Mouse (Mus musculus) forebrain, embryonic 15.5 days (tissue): ENCODE measurements around the gene Ndufb6. TPM values are rescaled to one million over a fixed set of nuclear protein-coding genes. Genes with fewer than 3 reads are reported as not detected.

Source experiments
- ATAC-seq: fragments of 200-750 bp; cut with Nextera tagmentation; replicated peaks from 2 replicates; pipeline ENCODE4 v1.8.0; 2017; ENCODE audit warnings: mild to moderate bottlenecking, moderate TSS enrichment, moderate library complexity
- H3K27ac ChIP-seq: fragments of 300-500 bp; sonication (generic); replicated peaks from 2 replicates; pipeline ENCODE4 v1.5.1; 2015; ENCODE audit warnings: mild to moderate bottlenecking, inconsistent platforms
- H3K27me3 ChIP-seq: fragments of 300-500 bp; sonication (generic); 2 replicates; pipeline ENCODE4 v1.6.1; 2015; ENCODE audit warnings: inconsistent platforms
- H3K36me3 ChIP-seq: fragments of 300-500 bp; sonication (generic); 2 replicates; pipeline ENCODE4 v1.6.1; 2015; ENCODE audit warnings: mild to moderate bottlenecking, inconsistent platforms
- H3K4me1 ChIP-seq: fragments of 300-500 bp; sonication (generic); 2 replicates; pipeline ENCODE4 v1.6.1; 2015; ENCODE audit warnings: inconsistent platforms
- H3K4me2 ChIP-seq: fragments of 300-500 bp; sonication (generic); replicated peaks from 2 replicates; pipeline ENCODE4 v1.6.1; 2015; ENCODE audit warnings: mild to moderate bottlenecking, inconsistent platforms
- H3K4me3 ChIP-seq: fragments of 300-500 bp; sonication (generic); 2 replicates; pipeline ENCODE4 v1.5.1; 2015; ENCODE audit warnings: mild to moderate bottlenecking, inconsistent platforms
- H3K9ac ChIP-seq: fragments of 300-500 bp; sonication (generic); replicated peaks from 2 replicates; pipeline ENCODE4 v1.6.1; 2015; ENCODE audit warnings: mild to moderate bottlenecking, inconsistent platforms
- H3K9me3 ChIP-seq: fragments of 300-500 bp; sonication (generic); 2 replicates; pipeline ENCODE4 v1.6.1; 2016; ENCODE audit warnings: inconsistent platforms
- WGBS: fragments of 180-500 bp; shearing (Covaris S2); methylation state at CpG from one replicate; pipeline ENCODE4 v1.1.7; 2015; ENCODE audit warnings: mixed read lengths; 5-methylcytosine and 5-hydroxymethylcytosine counted together
- polyA plus RNA-seq: library from polyadenylated mRNA; unstranded; fragments of >200 nt; fragmentation: Nextera tagmentation; extraction: Ambion mirVana; gene quantifications from 2 replicates; pipeline ENCODE4 v1.2.1, GENCODE M21; 2015

The Ndufb6 gene
- polyA plus RNA-seq, 1 experiment from 2014 or later = 286 TPM

DNA sequence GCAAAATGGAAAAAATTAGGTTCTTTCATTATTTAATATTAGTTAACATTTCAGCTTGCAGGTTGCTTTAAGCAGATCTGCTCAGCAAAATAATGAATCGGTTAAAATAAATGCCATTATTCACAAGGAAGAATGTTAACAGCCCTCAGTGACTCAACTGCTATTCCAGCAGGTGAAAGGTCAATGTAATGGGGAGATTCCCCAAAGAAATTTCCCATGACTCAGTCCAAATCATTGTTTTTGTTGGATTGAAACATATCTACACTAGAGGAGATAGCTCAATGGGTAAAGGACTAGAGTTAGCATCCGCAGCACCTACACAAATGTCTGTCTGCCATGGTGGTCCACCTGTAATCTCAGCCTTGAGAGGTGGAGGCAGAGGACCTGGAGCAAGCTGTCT, 9.8 kb upstream of the Ndufb6 start:
- Histone ChIP-seq H3K4me2 (no peak overlapping the region), H3K4me3 (no peak overlapping the region), H3K4me1 (no peaks in the 10 kb centered on the region), H3K9ac (no peak overlapping the region), H3K27ac (no peak overlapping the region), H3K9me3 (no peaks in the 10 kb centered on the region), H3K36me3 (no peaks in the 10 kb centered on the region), H3K27me3 (no peaks in the 10 kb centered on the region)
- no peak for ATAC-seq
- 86% methylated on average over 2 of the region's 2 CpGs for WGBS

GRCm38 (mm10) chr4:40287415-40287814, 8.2 kb upstream of the Ndufb6 start:
- 76% methylated on average over 6 of the region's 6 CpGs for WGBS

GRCm38 (mm10) chr4:40285582-40285981, 6.4 kb upstream of the Ndufb6 start:
- Histone ChIP-seq H3K4me3 (no peak overlapping the region), H3K9me3 (no peaks in the 10 kb centered on the region), H3K9ac (no peak overlapping the region), H3K4me2 (no peak overlapping the region), H3K27me3 (no peaks in the 10 kb centered on the region), H3K4me1 (no peaks in the 10 kb centered on the region), H3K36me3 (no peaks in the 10 kb centered on the region), H3K27ac (no peak overlapping the region)
- no peak for ATAC-seq
- WGBS = 23% methylated on average over 4 of the region's 4 CpGs

More at GRCm38 (mm10) chr4:40287415-40287814, 8.2 kb upstream of the Ndufb6 start:
- Histone ChIP-seq H3K36me3 (no peaks in the 10 kb centered on the region), H3K4me2 (no peak overlapping the region), H3K9ac (no peak overlapping the region), H3K4me1 (no peaks in the 10 kb centered on the region), H3K9me3 (no peaks in the 10 kb centered on the region), H3K27ac (no peak overlapping the region), H3K27me3 (no peaks in the 10 kb centered on the region), H3K4me3 (no peak overlapping the region)
- no peak for ATAC-seq

GRCm38 (mm10) chr4:40278880-40279275, 343 bp downstream of the Ndufb6 start:
- Histone ChIP-seq H3K4me1 (peaks cover 16% of the 10 kb centered on the region), H3K9me3 (no peaks in the 10 kb centered on the region), H3K27ac (0 out of 2 replicates have a peak overlapping the region, but pooled peaks have one; percentile 12), H3K4me3 (peak overlapping the region; percentile 81), H3K36me3 (peaks cover 18% of the 10 kb centered on the region), H3K27me3 (no peaks in the 10 kb centered on the region), H3K9ac (peak overlapping the region; percentile 82), H3K4me2 (peak overlapping the region; percentile 88)
- peak; percentile 77 for ATAC-seq
- WGBS = under 1% methylated on average over 21 of the region's 21 CpGs

DNA sequence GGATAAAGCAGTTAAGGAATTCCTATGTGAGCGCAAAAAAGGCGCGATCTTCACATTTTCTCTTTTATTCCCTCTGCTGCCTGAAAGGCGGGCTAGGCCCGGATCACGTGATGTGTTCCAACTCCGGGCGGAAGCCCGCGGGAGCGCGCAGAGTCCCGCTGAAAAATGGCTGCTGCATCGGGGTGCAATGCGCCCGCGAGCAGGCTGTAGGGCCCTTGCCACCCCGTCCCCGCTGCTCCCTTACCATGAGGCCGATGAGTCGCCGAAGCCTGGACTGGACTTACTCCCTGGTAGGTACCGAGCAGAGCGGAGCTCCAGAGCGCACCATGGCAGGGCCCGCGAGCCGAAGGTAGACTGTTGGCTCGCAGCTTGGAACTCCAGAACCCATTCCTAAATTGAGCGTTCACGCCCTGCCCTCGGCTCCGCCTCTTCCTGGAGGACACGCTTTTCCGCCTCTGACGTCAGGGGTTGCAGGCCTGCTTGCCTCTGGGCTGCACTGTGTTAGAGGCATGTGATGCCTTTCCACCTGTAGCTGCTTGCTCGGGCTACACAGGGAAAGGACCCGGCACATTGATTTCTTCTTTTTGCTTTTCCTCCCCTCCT, 9.7 kb downstream of the Ndufb6 start, which contains the start of the genes Smim27 and Topors:
TSS of gene Smim27 (plus strand) at position 150 of the 603 bp plus-strand sequence.
TSS of gene Topors (minus strand) at position 421 of the 603 bp plus-strand sequence.
- H3K27ac ChIP-seq = peak within 1 kb of the TSS; percentile 98
- WGBS = under 1% methylated on average over 38 of the region's 38 CpGs
- H3K4me2 ChIP-seq = peak within 1 kb of the TSS; percentile 82
- H3K36me3 ChIP-seq = peaks cover 13% of the 10 kb centered on the region; the same call in 1 of the 2 replicates
- no peaks in the 10 kb centered on the region for H3K9me3 ChIP-seq
- peak; percentile 96 for ATAC-seq
- H3K4me1 ChIP-seq = peaks cover 32% of the 10 kb centered on the region
- H3K27me3 ChIP-seq = no peaks in the 10 kb centered on the region
- H3K4me3 ChIP-seq = peak within 1 kb of the TSS; percentile 74
- peak within 1 kb of the TSS; percentile 77 for H3K9ac ChIP-seq

- H3K36me3 ChIP-seq = peaks cover 10% of the 10 kb centered on the region; the same call in 1 of the 2 replicates
- peak overlapping the region; percentile 77 for H3K9ac ChIP-seq
- H3K4me2 ChIP-seq = peak overlapping the region; percentile 82
- peak overlapping the region; percentile 98 for H3K27ac ChIP-seq
- H3K4me1 ChIP-seq = peaks cover 32% of the 10 kb centered on the region
- 0% methylated on average over 16 of the region's 16 CpGs for WGBS
- no peaks in the 10 kb centered on the region for H3K9me3 ChIP-seq
- peak overlapping the region; percentile 74 for H3K4me3 ChIP-seq
- peak; percentile 10; the same call in 1 of the 2 replicates for ATAC-seq
- H3K27me3 ChIP-seq = no peaks in the 10 kb centered on the region
These were observed 10.4 kb downstream of the Ndufb6 start for GRCm38 (mm10) chr4:40268835-40269234.

GRCm38 (mm10) chr4:40268204-40268813, 10.9 kb downstream of the Ndufb6 start:
- WGBS = under 1% methylated on average over 50 of the region's 50 CpGs
- ATAC-seq = peak; percentile 84
- Histone ChIP-seq H3K27ac (peak overlapping the region; percentile 98), H3K4me2 (peak overlapping the region; percentile 82), H3K9ac (peak overlapping the region; percentile 77), H3K9me3 (no peaks in the 10 kb centered on the region), H3K4me1 (peaks cover 32% of the 10 kb centered on the region), H3K36me3 (peaks cover 8% of the 10 kb centered on the region; the same call in 1 of the 2 replicates), H3K4me3 (peak overlapping the region; percentile 74), H3K27me3 (no peaks in the 10 kb centered on the region)

- Histone ChIP-seq H3K4me1 (peaks cover 32% of the 10 kb centered on the region), H3K27ac (peak overlapping the region; percentile 98), H3K9me3 (no peaks in the 10 kb centered on the region), H3K4me2 (peak overlapping the region; percentile 82), H3K9ac (peak overlapping the region; percentile 77), H3K36me3 (peaks cover 11% of the 10 kb centered on the region), H3K4me3 (peak overlapping the region; percentile 74), H3K27me3 (no peaks in the 10 kb centered on the region)
- 72% methylated on average over 7 of the region's 7 CpGs for WGBS
- ATAC-seq = no peak; the same call in 1 of the 2 replicates
These were observed 11.5 kb downstream of the Ndufb6 start for GRCm38 (mm10) chr4:40267681-40268080.

GRCm38 (mm10) chr4:40264321-40264720, 14.9 kb downstream of the Ndufb6 start:
- H3K9me3 ChIP-seq = no peaks in the 10 kb centered on the region
- no peak overlapping the region for H3K27ac ChIP-seq
- H3K36me3 ChIP-seq = peaks cover 37% of the 10 kb centered on the region
- no peak overlapping the region for H3K4me2 ChIP-seq
- ATAC-seq = no peak
- no peaks in the 10 kb centered on the region for H3K27me3 ChIP-seq
- 86% methylated on average over 1 of the region's 1 CpGs for WGBS
- peaks cover 26% of the 10 kb centered on the region for H3K4me1 ChIP-seq
- no peak overlapping the region for H3K9ac ChIP-seq
- H3K4me3 ChIP-seq = no peak overlapping the region

GRCm38 (mm10) chr4:40254385-40255103, 24.7 kb downstream of the Ndufb6 start:
- no peak overlapping the region for H3K4me2 ChIP-seq
- H3K9me3 ChIP-seq = no peaks in the 10 kb centered on the region
- H3K9ac ChIP-seq = no peak overlapping the region
- H3K36me3 ChIP-seq = peaks cover 12% of the 10 kb centered on the region
- no peak overlapping the region for H3K4me3 ChIP-seq
- no peaks in the 10 kb centered on the region for H3K4me1 ChIP-seq
- 88% methylated on average over 8 of the region's 8 CpGs for WGBS
- no peak overlapping the region for H3K27ac ChIP-seq
- H3K27me3 ChIP-seq = no peaks in the 10 kb centered on the region
- ATAC-seq = no peak

DNA sequence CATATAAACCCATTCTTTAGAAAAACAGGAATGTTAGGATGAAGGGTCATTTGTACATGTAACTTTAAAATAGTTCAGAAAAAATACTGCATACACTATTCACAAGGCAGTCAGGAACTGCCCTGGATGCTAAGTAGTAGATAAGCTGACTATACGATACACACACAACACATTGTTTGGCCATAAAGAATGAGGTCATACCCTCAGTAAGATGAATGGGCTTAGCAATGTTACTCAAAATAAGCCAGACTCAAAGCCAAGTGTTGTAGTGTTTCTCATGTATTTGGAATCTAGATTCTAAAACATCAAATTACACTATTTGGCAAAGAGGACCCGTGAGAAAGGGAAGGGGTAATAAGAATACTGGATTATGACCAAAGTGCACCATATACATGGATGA, 25.5 kb downstream of the Ndufb6 start:
- Histone ChIP-seq H3K9me3 (no peaks in the 10 kb centered on the region), H3K9ac (no peak overlapping the region), H3K36me3 (peaks cover 6% of the 10 kb centered on the region; the same call in 1 of the 2 replicates), H3K4me3 (no peak overlapping the region), H3K4me2 (no peak overlapping the region), H3K27me3 (no peaks in the 10 kb centered on the region), H3K4me1 (no peaks in the 10 kb centered on the region), H3K27ac (no peak overlapping the region)
- ATAC-seq = no peak
- WGBS = 56% methylated on average over 2 of the region's 2 CpGs

- Histone ChIP-seq H3K27ac (no peak overlapping the region), H3K27me3 (no peaks in the 10 kb centered on the region), H3K36me3 (no peaks in the 10 kb centered on the region; the same call in 1 of the 2 replicates), H3K9ac (no peak overlapping the region), H3K4me1 (no peaks in the 10 kb centered on the region), H3K9me3 (no peaks in the 10 kb centered on the region), H3K4me2 (no peak overlapping the region), H3K4me3 (no peak overlapping the region)
- 91% methylated on average over 5 of the region's 5 CpGs for WGBS
- ATAC-seq = no peak
These were observed 28.2 kb downstream of the Ndufb6 start for GRCm38 (mm10) chr4:40250984-40251383.
